Mouse (Mus musculus): ENCODE measurements around the gene Coro7. TPM values are rescaled to one million over a fixed set of nuclear protein-coding genes. Genes with fewer than 3 reads are reported as not detected.

Coro7 gene
- 10.1 and 13.5 TPM in 2 replicates for polyA plus RNA-seq (2015; fragmentation: Nextera tagmentation; extraction: Ambion mirVana)

DNA sequence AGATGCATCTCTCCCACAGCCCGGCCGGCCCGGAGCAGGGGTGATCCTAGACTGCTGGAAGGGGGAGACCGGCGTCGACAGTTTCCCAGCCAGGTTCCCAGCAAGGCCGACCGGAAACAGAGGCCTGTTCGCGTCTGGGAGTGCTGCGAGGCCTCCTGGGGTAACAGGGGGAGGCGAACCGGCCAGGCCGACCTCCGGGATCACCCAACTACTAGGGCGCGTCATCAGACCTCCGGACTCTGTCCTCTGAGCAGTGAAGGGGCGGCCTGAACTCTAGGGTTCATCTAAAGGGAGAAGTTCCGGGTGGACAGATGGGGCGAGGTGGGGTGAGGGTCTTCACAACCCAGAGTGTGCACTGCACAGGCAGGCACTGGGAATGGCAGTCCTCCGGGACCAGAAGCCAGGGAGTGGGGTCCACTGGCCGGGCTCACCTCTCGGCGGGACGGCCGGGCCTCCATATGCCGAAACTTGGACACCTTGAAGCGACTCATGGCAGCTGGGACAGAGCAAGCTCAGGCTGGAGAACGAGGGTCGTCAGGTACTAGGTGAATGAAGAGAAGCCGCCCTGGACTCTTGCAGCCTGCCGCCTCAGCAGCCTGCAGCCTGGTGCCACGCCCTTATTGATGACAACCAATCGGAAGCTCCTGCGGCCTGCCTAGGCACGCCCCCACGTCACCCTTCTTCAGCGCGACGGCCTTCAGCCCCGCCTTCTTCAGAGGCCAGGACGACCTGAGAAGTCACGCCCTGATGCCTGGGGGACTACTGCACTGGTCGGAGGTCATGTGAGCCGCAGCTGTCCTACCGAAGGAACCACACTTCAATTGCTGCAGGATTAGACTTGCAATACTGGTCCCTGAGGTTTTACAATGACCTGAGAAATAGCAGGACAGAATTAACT lies at the start of gene Coro7:
Gene Coro7 (minus strand): TSS at position 657 of the 898 bp plus-strand sequence.
- under 1% methylated on average over 47 of the region's 47 CpGs for WGBS (ENCODE audit: insufficient replicate concordance)
- H3K4me1 ChIP-seq (ENCODE audit: control insufficient read depth, low read depth, low read length): peaks cover 36% of the 10 kb centered on the region
- H3K4me3 ChIP-seq (ENCODE audit: low read depth, low read length): peak within 1 kb of the TSS; percentile 78
- H3K9me3 ChIP-seq (replicated peaks; ENCODE audit: control insufficient read depth, low read length): no peaks in the 10 kb centered on the region
- H3K27ac ChIP-seq (ENCODE audit: low read length): peak within 1 kb of the TSS; percentile 72
- H3K36me3 ChIP-seq (ENCODE audit: control insufficient read depth, insufficient read depth): no peaks in the 10 kb centered on the region
- ATAC-seq (ENCODE audit: low read depth): peak; percentile 88
- H3K27me3 ChIP-seq (ENCODE audit: control insufficient read depth, insufficient read depth, low read depth, low read length): no peaks in the 10 kb centered on the region
- peak within 1 kb of the TSS; percentile 71 for H3K9ac ChIP-seq (ENCODE audit: low read depth, low read length)
- peak within 1 kb of the TSS; percentile 97 for H3K4me2 ChIP-seq (ENCODE audit: low read depth, low read length)

DNA sequence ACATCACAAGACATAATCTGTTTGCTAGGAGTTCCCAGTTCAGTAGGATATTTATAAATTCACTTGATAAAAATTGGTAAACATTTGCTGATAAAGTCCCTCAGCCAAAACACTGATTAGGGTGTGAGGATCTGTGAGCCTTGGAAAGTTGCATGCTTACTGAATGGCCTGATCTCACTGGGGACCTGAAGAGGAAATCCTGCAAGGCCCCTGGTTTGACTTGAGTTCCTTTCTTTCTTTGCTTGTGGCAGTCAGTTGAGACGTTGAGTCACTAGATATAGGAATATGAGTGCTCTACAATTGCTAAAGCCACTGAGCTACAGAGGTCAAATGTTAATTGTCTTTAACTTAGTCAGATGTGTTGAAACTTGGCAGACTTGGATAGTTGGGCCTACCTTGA lies 48.4 kb upstream of the Coro7 start:
- H3K4me2 ChIP-seq (ENCODE audit: low read depth, low read length): 0 out of 2 replicates have a peak overlapping the region, but pooled peaks have one; percentile 32
- H3K4me1 ChIP-seq (ENCODE audit: control insufficient read depth, low read depth, low read length): peaks cover 13% of the 10 kb centered on the region
- no peak overlapping the region for H3K9ac ChIP-seq (ENCODE audit: low read depth, low read length)
- H3K27me3 ChIP-seq (ENCODE audit: control insufficient read depth, insufficient read depth, low read depth, low read length): no peaks in the 10 kb centered on the region
- H3K36me3 ChIP-seq (ENCODE audit: control insufficient read depth, insufficient read depth): no peaks in the 10 kb centered on the region
- no peaks in the 10 kb centered on the region for H3K9me3 ChIP-seq (replicated peaks; ENCODE audit: control insufficient read depth, low read length)
- H3K4me3 ChIP-seq (ENCODE audit: low read depth, low read length): no peak overlapping the region
- no peak for ATAC-seq (ENCODE audit: low read depth)
- 0 out of 2 replicates have a peak overlapping the region, but pooled peaks have one; percentile 11 for H3K27ac ChIP-seq (ENCODE audit: low read length)
- 14% methylated on average over 1 of the region's 1 CpGs for WGBS (ENCODE audit: insufficient replicate concordance)

DNA sequence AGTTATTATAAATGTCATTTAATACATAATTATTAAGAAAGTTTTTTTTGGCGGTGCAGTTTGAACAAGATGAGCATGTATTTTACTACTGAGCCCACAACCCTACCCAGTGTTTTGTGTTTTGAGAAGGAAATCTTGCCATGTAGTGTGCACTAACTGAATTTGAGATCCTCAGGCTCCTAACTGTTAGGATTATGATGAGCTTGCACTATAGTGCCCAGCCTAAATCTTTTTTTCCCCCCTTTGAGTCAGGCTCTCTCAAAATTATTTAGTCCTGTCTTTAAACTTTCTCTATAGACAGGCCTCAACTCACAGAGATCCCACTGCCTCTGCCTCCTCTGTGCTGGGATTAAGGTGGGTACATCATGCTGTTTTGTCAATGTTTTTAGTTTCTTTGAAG lies 47.9 kb upstream of the Coro7 start:
- 81% methylated on average over 1 of the region's 1 CpGs for WGBS (ENCODE audit: insufficient replicate concordance)
- H3K9me3 ChIP-seq (replicated peaks; ENCODE audit: control insufficient read depth, low read length): no peaks in the 10 kb centered on the region
- H3K4me1 ChIP-seq (ENCODE audit: control insufficient read depth, low read depth, low read length): peaks cover 13% of the 10 kb centered on the region
- peak overlapping the region; percentile 32; the same call in 1 of the 2 replicates for H3K4me2 ChIP-seq (ENCODE audit: low read depth, low read length)
- H3K27me3 ChIP-seq (ENCODE audit: control insufficient read depth, insufficient read depth, low read depth, low read length): no peaks in the 10 kb centered on the region
- ATAC-seq (ENCODE audit: low read depth): no peak
- H3K9ac ChIP-seq (ENCODE audit: low read depth, low read length): no peak overlapping the region
- H3K4me3 ChIP-seq (ENCODE audit: low read depth, low read length): no peak overlapping the region
- H3K27ac ChIP-seq (ENCODE audit: low read length): 0 out of 2 replicates have a peak overlapping the region, but pooled peaks have one; percentile 11
- no peaks in the 10 kb centered on the region for H3K36me3 ChIP-seq (ENCODE audit: control insufficient read depth, insufficient read depth)

DNA sequence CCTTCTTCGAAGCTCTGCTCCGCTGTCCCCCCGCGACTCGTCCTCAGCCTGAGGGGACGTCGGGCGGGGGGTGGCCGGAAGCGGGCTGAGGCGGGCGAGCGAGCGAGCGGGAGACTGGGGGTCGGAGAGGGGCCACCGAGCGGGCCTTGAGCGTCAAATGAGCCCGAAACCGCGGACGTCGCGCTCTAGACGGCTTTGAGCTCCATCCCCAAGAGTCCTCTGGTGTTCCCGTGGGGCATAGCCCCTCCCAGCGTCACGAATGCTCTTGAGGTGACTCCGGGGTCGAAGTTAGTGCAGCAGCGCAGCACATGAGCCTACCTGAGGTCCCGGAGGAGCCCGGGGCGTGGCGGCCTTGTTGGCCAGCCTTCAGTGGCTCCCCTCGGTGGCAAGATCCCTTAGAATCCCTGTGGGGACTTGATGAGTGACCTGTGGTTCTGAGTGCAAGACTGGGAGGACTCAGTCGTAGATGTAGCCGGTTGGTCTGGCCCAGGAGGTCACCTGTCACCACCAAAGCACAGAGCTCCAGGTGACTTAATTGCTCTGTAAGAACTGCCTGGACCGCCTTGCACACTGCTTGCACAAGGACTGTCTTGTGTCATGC lies 47.1 kb upstream of the Coro7 start:
- H3K4me3 ChIP-seq (ENCODE audit: low read depth, low read length): peak overlapping the region; percentile 89
- H3K4me1 ChIP-seq (ENCODE audit: control insufficient read depth, low read depth, low read length): peaks cover 13% of the 10 kb centered on the region
- no peaks in the 10 kb centered on the region for H3K27me3 ChIP-seq (ENCODE audit: control insufficient read depth, insufficient read depth, low read depth, low read length)
- WGBS (ENCODE audit: insufficient replicate concordance): under 1% methylated on average over 40 of the region's 40 CpGs
- H3K9ac ChIP-seq (ENCODE audit: low read depth, low read length): peak overlapping the region; percentile 95
- H3K36me3 ChIP-seq (ENCODE audit: control insufficient read depth, insufficient read depth): no peaks in the 10 kb centered on the region
- no peaks in the 10 kb centered on the region for H3K9me3 ChIP-seq (replicated peaks; ENCODE audit: control insufficient read depth, low read length)
- peak overlapping the region; percentile 95 for H3K4me2 ChIP-seq (ENCODE audit: low read depth, low read length)
- peak overlapping the region; percentile 85 for H3K27ac ChIP-seq (ENCODE audit: low read length)
- ATAC-seq (ENCODE audit: low read depth): peak; percentile 74

DNA sequence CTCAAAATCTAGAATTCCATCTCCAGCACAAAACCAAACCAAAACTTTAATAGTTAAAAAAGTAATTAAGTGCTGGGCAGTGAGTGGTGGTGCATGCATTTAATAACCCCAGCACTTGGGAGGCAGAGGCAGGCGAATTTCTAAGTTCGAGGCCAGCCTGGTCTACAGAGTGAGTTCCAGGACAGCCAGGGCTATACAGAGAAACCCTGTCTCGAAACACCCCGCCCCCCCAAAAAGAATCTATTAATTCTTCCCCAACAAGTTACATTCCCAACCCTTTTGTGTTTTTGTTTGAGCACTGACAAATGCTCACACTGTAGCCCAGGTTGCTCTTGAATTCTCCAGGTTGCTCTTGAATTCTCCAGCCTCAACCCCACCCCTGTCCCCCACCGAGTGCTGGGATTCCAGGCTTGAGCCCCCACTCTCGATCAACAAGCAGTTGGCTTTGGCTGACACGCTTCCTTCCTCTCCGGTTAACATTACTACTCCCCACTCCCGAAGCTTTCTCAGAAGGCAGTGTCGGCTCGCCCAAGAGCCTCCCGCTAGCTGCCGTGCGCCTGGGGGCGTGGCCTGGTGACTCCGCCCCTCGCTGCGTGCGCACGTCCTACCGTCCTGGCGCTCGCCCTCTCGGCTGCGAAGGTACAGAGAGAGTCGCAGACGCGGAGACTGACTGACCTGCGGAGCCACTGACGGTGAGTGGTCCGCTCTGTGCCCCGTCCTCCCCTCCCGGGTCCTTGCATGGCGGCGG lies 46.4 kb upstream of the Coro7 start, which contains the start of gene Hmox2:
Gene Hmox2 (plus strand): TSS at position 582 of the 748 bp plus-strand sequence.
- Histone ChIP-seq H3K4me2 (ENCODE audit: low read depth, low read length) (peak within 1 kb of the TSS; percentile 95), H3K27ac (ENCODE audit: low read length) (peak within 1 kb of the TSS; percentile 85), H3K27me3 (ENCODE audit: control insufficient read depth, insufficient read depth, low read depth, low read length) (no peaks in the 10 kb centered on the region), H3K4me3 (ENCODE audit: low read depth, low read length) (peak within 1 kb of the TSS; percentile 89), H3K9me3 (replicated peaks; ENCODE audit: control insufficient read depth, low read length) (no peaks in the 10 kb centered on the region), H3K4me1 (ENCODE audit: control insufficient read depth, low read depth, low read length) (peaks cover 13% of the 10 kb centered on the region), H3K9ac (ENCODE audit: low read depth, low read length) (peak within 1 kb of the TSS; percentile 95), H3K36me3 (ENCODE audit: control insufficient read depth, insufficient read depth) (no peaks in the 10 kb centered on the region)
- ATAC-seq (ENCODE audit: low read depth): peak; percentile 96
- WGBS (ENCODE audit: insufficient replicate concordance): 4% methylated on average over 35 of the region's 35 CpGs

DNA sequence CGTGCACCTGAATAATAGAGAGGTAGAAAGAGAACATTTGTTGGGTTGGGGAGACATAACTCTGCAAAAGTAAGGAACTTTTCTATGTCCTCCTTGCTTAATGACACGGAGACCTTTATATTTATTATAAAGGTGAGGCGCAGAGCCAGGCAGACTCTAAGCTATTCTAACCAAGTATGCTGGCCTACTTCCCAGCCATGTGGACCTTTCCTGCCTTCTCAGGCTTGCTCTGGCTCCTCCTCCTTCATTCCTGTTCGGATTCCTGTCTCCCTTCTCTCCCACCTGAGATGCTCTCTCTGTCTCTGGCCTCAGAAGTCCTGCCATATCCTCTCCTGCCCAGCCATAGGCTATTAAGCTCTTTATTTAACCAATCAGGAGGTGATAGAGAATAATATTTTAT lies 45.7 kb upstream of the Coro7 start:
- H3K4me3 ChIP-seq (ENCODE audit: low read depth, low read length): no peak overlapping the region
- H3K9me3 ChIP-seq (replicated peaks; ENCODE audit: control insufficient read depth, low read length): no peaks in the 10 kb centered on the region
- H3K27ac ChIP-seq (ENCODE audit: low read length): no peak overlapping the region
- no peak overlapping the region for H3K4me2 ChIP-seq (ENCODE audit: low read depth, low read length)
- no peak for ATAC-seq (ENCODE audit: low read depth)
- no peaks in the 10 kb centered on the region for H3K36me3 ChIP-seq (ENCODE audit: control insufficient read depth, insufficient read depth)
- H3K27me3 ChIP-seq (ENCODE audit: control insufficient read depth, insufficient read depth, low read depth, low read length): no peaks in the 10 kb centered on the region
- WGBS (ENCODE audit: insufficient replicate concordance): 73% methylated on average over 4 of the region's 4 CpGs
- no peak overlapping the region for H3K9ac ChIP-seq (ENCODE audit: low read depth, low read length)
- peaks cover 13% of the 10 kb centered on the region for H3K4me1 ChIP-seq (ENCODE audit: control insufficient read depth, low read depth, low read length)

DNA sequence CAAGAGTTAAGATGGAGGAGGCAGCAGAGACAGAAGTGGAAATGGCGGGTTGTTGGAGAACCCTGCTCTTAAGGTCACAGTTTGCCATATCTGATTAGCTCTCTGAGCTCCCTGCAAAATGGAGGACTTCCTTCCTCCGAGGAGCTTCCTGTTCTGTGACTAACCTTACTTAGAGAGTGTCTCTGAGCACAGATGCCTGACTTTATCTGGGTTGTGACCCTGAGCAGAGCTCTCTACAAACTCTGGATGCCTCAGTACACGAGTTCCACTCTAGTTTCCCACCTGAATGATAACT lies 43.3 kb upstream of the Coro7 start:
- Histone ChIP-seq H3K27me3 (ENCODE audit: control insufficient read depth, insufficient read depth, low read depth, low read length) (no peaks in the 10 kb centered on the region), H3K9ac (ENCODE audit: low read depth, low read length) (no peak overlapping the region), H3K9me3 (replicated peaks; ENCODE audit: control insufficient read depth, low read length) (no peaks in the 10 kb centered on the region), H3K4me3 (ENCODE audit: low read depth, low read length) (no peak overlapping the region), H3K27ac (ENCODE audit: low read length) (peak overlapping the region; percentile 55; the same call in 1 of the 2 replicates), H3K4me1 (ENCODE audit: control insufficient read depth, low read depth, low read length) (peaks cover 17% of the 10 kb centered on the region), H3K4me2 (ENCODE audit: low read depth, low read length) (no peak overlapping the region), H3K36me3 (ENCODE audit: control insufficient read depth, insufficient read depth) (no peaks in the 10 kb centered on the region)
- WGBS (ENCODE audit: insufficient replicate concordance): 21% methylated on average over 3 of the region's 3 CpGs
- no peak for ATAC-seq (ENCODE audit: low read depth)

DNA sequence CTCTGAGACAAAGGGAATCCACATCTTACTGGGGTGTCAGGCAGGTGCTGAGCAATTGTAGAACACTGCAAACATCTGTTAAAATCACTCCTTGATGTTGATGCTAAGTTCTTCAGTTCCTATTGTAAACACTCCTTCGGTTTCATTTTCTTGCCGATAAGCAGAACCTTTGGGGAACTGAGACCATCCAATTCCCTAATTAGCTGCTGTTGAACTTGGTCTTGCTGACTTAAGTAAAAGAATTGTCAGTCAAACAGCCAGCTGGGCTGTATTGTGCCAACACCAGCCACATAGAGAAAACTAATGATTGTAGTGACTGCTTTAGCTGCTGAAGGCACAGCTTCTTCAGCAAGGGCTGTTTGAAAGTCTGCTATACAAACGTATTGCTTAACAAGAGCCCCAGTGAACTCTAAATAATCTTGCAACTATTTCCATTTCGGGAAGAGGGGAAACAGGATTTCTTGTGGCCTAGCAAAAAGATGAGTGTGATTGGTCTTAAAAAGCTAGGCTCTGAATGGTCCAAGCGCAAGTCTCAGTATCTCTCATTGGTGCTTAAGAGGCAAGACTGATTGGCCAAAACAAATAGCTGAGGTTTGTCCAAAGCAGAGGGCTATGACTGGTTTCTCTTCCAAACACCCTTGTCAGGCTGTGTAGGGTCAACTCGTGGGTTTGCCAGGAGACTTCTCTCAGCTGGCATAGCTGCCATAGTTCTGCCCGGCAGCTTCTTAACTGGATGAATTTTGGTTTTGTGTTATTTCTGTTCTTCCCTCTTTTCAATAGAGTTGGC lies 42.7 kb upstream of the Coro7 start:
- H3K36me3 ChIP-seq (ENCODE audit: control insufficient read depth, insufficient read depth): no peaks in the 10 kb centered on the region
- H3K4me2 ChIP-seq (ENCODE audit: low read depth, low read length): peak overlapping the region; percentile 21; the same call in 1 of the 2 replicates
- no peaks in the 10 kb centered on the region for H3K9me3 ChIP-seq (replicated peaks; ENCODE audit: control insufficient read depth, low read length)
- peak overlapping the region; percentile 55 for H3K27ac ChIP-seq (ENCODE audit: low read length)
- ATAC-seq (ENCODE audit: low read depth): no peak
- no peak overlapping the region for H3K9ac ChIP-seq (ENCODE audit: low read depth, low read length)
- peaks cover 18% of the 10 kb centered on the region for H3K4me1 ChIP-seq (ENCODE audit: control insufficient read depth, low read depth, low read length)
- H3K27me3 ChIP-seq (ENCODE audit: control insufficient read depth, insufficient read depth, low read depth, low read length): no peaks in the 10 kb centered on the region
- 50% methylated on average over 7 of the region's 7 CpGs for WGBS (ENCODE audit: insufficient replicate concordance)
- no peak overlapping the region for H3K4me3 ChIP-seq (ENCODE audit: low read depth, low read length)

Data from liver, embryonic 16.5 days (tissue).